Mouse (Mus musculus) adrenal gland, postnatal 25 days (tissue): Measurements from ENCODE around the gene Mtx1. TPM values are rescaled to one million over a fixed set of nuclear protein-coding genes. Genes with fewer than 3 reads are reported as not detected.

Experiments
- microRNA-seq, 2 experiments: library from miRNA; unstranded; fragments of <30 nt; microRNA quantifications; one replicate each; pipeline ENCODE4 v1.2.0; 2021
- total RNA-seq: library from RNA; stranded (reverse); gene quantifications from 2 replicates; pipeline ENCODE4 v1.2.3, GENCODE M21; 2021

Mtx1 gene
- total RNA-seq, 1 experiment from 2014 or later: 154 TPM

Small RNA genes lying within 50 kb of the gene (microRNA-seq; reads per million reads assigned to microRNA genes)
- gene Mir92b: 21.3 to 26.7 reads per million in 2 experiments

Other genes with a start within 250 kb of the Mtx1 start
- gene Rusc1, start 133.8 kb downstream of the Mtx1 start, total RNA-seq: 21.6 and 30.2 TPM in 2 replicates
- gene Gm43738, start 126.0 kb downstream of the Mtx1 start, total RNA-seq: 0.39 TPM in 1 of 2 replicates, not detected in the other
- 830 and 852 TPM in 2 replicates for gene Fdps, start 125.1 kb downstream of the Mtx1 start, total RNA-seq
- 1.6 TPM in 1 of 2 replicates, not detected in the other for gene Pklr, start 90.9 kb downstream of the Mtx1 start, total RNA-seq
- 9.3 and 17.7 TPM in 2 replicates for gene Hcn3, start 66.9 kb downstream of the Mtx1 start, total RNA-seq
- 98.4 and 103 TPM in 2 replicates for gene Clk2, start 62.3 kb downstream of the Mtx1 start, total RNA-seq
- 98.4 and 112 TPM in 2 replicates for gene Scamp3, start 49.6 kb downstream of the Mtx1 start, total RNA-seq
- gene Fam189b, start 43.9 kb downstream of the Mtx1 start, total RNA-seq: 17.1 and 23.7 TPM in 2 replicates
- gene Gba, start 24.2 kb downstream of the Mtx1 start, total RNA-seq: 72.4 and 79.0 TPM in 2 replicates
- 6.1 and 8.7 TPM in 2 replicates for gene Thbs3, start 11.9 kb downstream of the Mtx1 start, total RNA-seq
- not detected in 2 replicates for gene Muc1, start 2.0 kb upstream of the Mtx1 start, total RNA-seq
- gene Krtcap2, start 18.9 kb upstream of the Mtx1 start, total RNA-seq: 126 and 127 TPM in 2 replicates
- 2.6 and 3.2 TPM in 2 replicates for gene Trim46, start 19.2 kb upstream of the Mtx1 start, total RNA-seq
- 106 and 137 TPM in 2 replicates for gene Dpm3, start 32.3 kb upstream of the Mtx1 start, total RNA-seq
- gene Slc50a1, start 43.5 kb upstream of the Mtx1 start, total RNA-seq: 44.7 and 51.4 TPM in 2 replicates
- gene Efna1, start 54.1 kb upstream of the Mtx1 start, total RNA-seq: 11.6 and 17.2 TPM in 2 replicates
- gene Efna3, start 95.9 kb upstream of the Mtx1 start, total RNA-seq: 0.27 TPM in 1 of 2 replicates, not detected in the other
- 1.7 TPM in 1 of 2 replicates, not detected in the other for gene Efna4, start 110.9 kb upstream of the Mtx1 start, total RNA-seq
- gene Adam15, start 122.9 kb upstream of the Mtx1 start, total RNA-seq: 50.4 and 65.1 TPM in 2 replicates
- gene Dcst2, start 134.9 kb upstream of the Mtx1 start, total RNA-seq: 0.38 and 0.76 TPM in 2 replicates
- 0.55 TPM in 1 of 2 replicates, not detected in the other for gene Dcst1, start 138.2 kb upstream of the Mtx1 start, total RNA-seq
- 98.2 and 110 TPM in 2 replicates for gene Zbtb7b, start 167.7 kb upstream of the Mtx1 start, total RNA-seq
- gene Lenep, start 175.7 kb upstream of the Mtx1 start, total RNA-seq: 3.1 TPM in 1 of 2 replicates, not detected in the other
- 34.7 and 35.4 TPM in 2 replicates for gene Flad1, start 184.8 kb upstream of the Mtx1 start, total RNA-seq
- 24.8 and 26.2 TPM in 2 replicates for gene Cks1b, start 191.3 kb upstream of the Mtx1 start, total RNA-seq
- 74.4 and 101 TPM in 2 replicates for gene Shc1, start 191.4 kb upstream of the Mtx1 start, total RNA-seq
- gene Pygo2, start 203.1 kb upstream of the Mtx1 start, total RNA-seq: 38.6 and 46.8 TPM in 2 replicates
- gene Pbxip1, start 209.6 kb upstream of the Mtx1 start, total RNA-seq: 37.9 and 51.1 TPM in 2 replicates
- 31.7 and 53.8 TPM in 2 replicates for gene Pmvk, start 227.5 kb upstream of the Mtx1 start, total RNA-seq